Mouse (Mus musculus): ENCODE data around the gene Egr2.

Gene Egr2

DNA sequence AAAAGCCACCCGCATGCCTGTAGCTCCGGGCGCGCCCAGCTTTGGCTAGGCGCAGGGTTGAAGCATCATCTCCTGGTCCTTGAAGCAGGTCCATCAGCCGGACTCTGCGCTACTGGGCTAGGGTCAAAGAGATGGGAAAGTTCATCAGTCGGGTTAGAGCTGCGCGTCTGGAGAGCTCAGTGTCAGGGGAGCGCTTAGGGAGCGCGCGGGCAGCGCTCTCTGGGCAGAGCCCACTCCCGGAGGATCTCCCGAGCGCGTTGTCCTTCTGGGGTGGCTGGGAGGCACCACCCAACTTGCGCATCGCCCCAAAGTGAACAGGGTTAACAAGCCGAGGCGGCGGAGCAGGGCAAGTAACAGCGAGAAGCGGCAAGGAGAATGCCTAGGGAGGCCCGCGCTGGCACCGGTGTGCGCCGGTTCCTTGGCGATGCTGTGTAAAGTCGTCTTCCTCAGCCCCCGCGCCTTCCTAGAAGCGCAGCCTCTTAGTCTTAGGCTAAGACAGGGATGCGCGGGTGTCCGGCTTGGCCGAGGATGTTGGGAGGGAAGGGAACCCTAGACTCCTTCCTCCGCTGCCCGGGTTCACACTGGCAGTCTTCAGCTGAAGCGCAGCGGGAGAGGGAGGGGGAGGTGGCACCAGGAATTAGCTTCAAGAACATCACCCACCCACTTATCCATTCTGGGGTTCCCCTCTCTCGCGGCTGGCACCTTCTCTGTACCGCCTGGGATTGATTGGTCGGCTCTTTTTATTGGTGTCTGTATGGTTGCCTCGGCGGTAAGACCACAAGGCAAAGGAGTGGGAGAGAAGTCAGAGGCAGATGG is 3.5 kb downstream of the Egr2 start:
- no peak for DNase-seq (ENCODE audit: low spot score)

DNA sequence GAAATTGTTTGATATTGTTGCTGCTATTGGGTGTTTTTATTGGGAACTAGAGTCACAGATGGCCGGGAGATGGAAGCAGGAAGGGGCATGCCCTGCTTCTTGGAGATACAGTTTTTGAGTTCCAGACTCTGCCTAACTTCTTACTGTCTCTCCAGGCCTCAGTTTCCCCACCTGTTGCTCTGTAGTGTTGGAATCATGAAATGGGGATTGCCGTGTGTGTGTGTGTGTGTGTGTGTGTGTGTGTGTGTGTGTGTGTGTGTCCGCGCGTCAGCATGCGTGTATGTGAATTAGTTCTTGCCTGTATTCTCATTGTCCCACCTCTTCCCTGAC is 4.1 kb downstream of the Egr2 start:
- DNase-seq (ENCODE audit: low spot score) = no peak

DNA sequence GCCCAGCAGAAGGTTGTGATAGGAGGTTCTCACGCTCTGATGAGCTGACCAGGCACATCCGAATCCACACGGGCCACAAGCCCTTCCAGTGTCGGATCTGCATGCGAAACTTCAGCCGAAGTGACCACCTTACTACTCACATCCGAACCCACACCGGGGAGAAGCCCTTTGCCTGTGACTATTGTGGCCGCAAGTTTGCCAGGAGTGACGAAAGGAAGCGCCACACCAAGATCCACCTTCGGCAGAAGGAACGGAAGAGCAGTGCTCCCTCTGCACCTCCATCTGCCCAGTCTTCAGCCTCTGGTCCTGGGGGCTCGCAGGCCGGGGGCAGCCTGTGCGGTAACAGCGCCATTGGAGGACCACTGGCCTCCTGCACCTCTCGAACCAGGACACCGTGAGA is 5.3 kb downstream of the Egr2 start:
- DNase-seq (ENCODE audit: low spot score) = no peak

DNA sequence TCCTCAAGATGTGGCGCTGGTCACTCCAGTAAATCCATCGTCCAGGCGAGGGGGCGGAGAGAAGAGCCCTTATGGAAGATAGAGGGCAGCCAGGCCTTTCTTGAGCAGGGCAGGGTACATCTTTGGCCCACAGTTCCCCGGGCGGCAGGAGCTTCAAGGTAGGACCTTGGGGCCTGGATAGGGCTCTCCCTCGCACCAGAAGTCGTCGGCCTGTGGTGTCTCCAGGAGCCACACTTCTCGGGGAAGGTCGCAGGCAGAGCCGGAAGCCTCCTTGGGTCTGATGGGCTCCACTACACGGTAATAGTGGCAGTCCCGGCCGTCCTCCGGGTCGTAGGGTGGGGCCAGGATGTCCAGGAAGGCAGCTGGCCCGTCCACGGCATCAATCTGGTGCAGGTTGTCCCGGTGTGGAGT is 12.6 kb downstream of the Egr2 start:
- no peak for DNase-seq (ENCODE audit: low spot score)

DNA sequence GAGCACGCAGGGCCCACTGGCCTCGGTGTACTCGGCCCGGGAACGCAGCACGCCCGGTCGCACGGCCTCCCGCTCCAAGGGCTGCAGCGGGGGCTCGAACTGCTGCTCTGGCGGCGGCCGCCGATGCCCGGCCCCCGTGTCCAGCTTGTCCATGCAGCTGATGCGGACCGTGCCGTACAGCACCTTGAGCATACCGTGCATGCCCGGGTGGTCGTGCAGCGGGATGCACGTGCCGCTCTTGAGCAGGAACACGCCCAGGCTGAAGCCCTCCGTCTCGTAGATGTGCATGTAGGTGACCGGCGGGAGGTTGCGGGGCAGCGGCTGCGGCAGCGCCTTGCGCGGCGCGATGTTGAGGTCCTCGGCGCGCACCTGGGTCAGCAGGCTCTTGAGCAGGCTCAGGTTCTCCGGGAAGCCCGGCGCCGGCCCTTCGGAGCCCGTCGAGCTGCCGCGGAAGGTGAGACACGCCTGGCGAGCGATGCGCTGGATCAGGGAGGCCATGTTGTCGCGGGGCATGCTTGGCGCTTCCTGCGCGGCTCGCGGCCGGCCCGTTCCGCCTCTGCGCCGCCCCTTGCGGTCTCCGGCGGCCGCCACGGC is 13.1 kb downstream of the Egr2 start:
- peak; percentile 48 for DNase-seq (ENCODE audit: low spot score)

DNA sequence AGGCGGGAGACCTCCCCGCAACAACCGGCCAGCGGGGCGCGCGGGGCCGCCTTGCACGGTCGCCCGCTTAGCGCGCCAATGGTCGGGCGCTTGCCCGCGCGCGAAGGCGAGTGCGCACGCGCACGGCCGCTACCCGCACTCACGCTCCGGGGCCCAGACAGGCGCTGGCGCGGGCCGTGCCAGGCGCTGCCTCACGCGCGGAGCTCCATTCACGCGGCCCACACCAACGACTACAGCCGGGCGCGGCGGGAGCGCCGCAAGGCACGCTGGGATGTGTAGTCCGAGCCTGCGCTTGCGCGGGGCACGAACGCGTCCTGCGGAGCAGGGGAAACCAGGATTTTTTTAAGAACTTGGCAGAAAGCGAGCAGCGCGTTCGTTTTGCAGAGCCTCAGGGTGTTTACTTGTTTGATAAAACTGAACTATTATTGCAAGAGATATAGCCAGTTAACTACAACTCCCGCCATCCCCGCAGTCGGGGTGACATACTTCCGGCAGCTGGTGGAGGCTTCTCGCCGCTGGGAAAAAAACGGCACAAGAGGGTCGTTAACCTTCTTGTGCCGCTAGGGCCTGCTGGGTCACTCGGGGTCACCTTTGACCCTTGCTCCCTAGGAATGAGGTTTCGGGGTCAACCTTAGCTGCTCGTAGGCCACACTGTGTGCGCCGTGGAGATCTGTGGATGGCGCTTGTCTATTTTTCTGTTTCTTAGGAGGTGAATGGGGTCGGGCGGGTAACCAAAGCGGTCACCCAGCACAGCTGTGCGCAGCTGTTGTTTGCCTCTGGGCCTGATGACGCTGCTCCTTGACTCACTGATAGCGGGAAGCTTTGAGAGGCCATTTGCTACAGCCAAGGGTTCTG is 13.8 kb downstream of the Egr2 start, which contains the start of gene Ado:
Gene Ado (minus strand): TSS at position 79 of the 855 bp plus-strand sequence.
- peak; percentile 81 for DNase-seq (ENCODE audit: low spot score)

DNA sequence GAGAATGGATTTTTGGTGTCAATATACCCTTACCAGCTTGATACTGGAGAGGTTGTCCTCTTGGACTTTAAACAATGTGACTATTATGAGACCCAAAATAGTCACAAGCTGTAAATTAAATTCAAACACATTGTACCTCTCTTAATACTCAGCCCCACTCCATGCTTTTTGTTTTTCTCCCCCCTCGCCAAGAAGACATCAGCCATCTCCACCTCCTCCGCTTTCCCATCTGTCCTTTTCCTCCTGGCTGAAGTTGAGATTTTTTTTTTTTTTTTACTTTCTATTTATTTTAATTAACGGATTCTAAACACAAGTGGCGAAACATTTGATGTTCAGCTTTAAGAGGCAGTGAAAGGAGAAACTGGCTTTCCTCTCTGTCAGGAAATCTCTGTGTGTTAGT is 22.8 kb downstream of the Egr2 start:
- no peak for DNase-seq (ENCODE audit: low spot score)

DNA sequence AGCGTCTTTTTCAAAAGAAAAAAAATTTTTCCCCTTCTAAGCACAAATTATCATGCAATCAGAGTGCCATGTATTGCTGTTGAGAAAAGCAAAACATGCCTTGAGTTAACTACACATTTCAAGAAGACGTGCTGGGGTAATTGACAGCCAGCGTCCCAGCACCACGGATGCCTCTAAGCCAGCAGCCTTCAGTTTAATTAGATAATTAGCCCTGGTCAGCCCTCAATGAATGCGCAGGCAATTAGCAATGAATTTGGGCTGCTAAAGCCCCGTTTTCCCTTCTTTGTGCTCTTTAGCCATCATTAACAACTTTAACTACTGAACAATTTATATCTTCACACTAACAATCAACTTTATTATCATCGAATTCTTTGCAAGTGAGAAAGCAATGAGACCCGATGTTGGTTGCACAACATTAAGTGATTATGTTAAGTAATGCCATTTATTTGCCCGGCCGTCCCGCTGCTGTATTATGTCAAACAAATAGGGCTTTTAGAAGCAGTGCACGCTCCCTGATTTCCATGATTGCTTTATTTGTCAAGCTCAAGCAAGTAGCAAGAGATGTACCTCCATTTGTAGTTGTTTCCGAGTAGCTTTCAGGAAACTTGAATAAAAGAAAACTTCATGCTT is 24.6 kb downstream of the Egr2 start:
- DNase-seq (ENCODE audit: low spot score) = no peak

DNA sequence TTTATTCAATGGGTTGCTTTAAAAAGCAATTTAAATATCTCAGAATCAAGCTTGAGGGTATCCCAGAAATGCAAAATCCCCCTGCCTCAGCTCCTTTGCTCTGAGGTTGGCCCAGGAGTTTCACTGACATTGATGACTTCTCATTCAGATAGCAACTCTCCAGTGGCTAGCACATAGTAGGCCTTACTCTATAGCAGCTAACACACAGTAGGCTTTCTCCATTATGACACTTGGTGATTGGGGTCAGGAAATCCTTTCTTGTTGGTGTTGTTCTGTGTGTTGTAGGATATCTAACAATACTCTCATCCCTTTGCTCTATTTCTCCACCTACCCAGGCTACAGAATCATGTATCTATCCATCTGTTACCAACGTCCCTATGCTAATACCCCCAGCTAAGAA is 25.9 kb downstream of the Egr2 start:
- DNase-seq (ENCODE audit: low spot score) = no peak

DNA sequence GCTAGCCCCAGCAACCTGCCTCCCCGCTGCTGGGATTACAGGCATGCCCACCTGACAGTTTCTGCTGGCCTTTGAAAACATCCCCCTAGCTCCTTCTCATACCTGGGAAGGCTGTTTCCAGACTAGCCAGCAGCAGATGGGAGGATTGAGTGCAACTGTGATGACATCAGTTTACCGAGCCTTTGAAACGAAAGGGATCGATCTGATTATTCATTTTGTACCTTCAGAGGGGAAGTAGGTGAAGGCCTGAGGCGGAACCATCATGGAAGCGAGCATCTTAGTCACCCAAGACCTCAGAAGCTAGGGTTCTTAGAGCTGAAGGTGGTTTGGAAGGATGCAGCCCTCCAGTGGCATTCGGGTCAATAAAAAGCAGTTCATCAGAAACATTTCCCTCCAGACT is 29.2 kb downstream of the Egr2 start:
- DNase-seq (ENCODE audit: low spot score) = no peak

DNA sequence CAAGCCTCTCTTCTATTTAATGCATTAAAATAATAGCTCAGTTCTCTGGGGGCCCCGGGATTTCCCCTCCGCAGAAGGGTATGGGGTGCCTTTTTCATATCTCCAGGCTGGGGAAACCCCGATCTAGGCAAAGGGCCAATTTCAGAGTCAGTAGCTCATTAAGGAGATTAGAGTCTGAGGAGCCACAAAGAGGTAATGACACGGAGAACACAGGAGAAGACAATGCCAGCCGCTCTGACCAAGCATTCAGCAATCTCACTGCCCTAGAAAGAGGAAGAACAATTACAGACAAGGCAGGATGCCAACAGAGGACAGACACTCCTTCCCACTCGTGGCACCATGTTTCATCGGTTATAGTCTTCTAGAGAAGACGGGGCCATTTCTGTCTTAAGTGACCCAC is 30.8 kb downstream of the Egr2 start:
- no peak for DNase-seq (ENCODE audit: low spot score)

DNA sequence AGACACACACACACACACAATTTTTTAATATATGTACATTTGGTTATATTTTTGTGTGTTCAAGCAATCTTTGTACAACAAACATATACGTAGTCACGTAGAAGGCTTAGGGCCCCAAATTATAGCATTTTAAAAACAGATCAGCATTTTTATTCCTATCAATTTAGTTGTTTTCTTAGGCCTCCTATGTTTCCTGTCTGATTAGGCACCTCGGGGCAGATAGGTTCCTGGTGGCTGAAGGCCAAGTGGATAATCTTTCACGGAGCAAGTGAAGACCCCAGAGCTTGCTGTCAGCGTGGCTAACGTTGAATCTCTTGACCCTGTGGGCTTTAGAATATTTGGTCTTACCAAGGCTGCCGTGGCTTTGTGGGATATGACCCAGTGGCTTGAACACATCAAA is 34.3 kb downstream of the Egr2 start:
- DNase-seq (ENCODE audit: low spot score) = no peak

DNA sequence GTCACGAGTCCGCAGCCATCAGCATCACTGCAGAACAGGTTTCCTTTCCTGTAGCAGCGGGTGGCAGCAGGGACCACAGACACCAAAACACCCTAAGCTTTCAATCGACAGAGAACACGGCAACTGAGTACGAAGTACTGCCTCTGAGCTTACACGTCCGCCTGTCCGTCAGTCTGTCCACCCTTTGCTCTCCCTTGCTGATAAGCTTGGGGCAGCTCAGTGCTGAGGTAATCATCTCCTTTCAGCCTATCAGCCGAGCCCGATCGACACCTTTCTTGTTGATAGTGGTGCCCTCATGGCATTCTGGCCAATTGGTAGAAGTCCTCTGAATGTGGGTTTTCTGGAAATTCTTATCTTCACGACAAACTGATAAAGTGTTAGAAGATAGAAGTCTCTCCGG is 36.2 kb downstream of the Egr2 start:
- DNase-seq (ENCODE audit: low spot score) = no peak

DNA sequence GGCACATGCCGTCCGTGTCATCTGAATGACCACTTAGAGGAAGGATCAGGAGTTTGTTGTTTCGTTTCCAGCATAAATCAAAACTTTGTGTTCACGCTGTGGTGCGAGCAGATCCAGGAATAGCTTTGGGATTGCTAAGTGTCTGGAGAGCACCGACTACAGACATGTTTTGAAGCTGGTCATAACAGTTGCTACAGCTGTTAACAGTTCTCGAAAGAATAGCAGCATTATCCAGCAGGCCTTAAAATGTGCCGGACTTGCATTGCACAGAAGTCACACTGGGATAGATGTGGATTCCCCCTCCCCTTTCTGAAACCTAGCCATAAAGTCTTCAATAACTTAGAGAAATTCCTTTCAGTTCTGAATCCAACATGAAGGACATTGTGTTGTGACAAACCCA is 38.0 kb downstream of the Egr2 start:
- no peak for DNase-seq (ENCODE audit: low spot score)

DNA sequence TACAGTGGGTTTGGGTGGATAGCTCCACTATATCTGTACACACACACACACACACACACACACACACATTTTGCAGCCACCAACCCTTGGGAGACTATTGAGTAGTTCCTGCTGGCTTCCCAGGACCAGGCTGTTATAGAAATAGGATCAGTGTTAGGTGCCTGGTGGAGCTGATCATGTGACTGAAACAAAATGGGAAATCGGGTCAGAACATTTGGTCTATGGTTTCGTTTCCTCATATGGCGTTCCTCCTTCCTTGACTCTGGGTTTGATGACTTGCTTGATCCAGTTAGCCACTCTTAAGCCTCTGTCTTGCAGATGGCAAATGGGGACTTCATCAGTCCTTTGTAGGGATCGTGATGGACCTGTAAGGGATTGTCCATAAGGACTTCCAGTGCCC is 44.6 kb downstream of the Egr2 start:
- no peak for DNase-seq (ENCODE audit: low spot score)

DNA sequence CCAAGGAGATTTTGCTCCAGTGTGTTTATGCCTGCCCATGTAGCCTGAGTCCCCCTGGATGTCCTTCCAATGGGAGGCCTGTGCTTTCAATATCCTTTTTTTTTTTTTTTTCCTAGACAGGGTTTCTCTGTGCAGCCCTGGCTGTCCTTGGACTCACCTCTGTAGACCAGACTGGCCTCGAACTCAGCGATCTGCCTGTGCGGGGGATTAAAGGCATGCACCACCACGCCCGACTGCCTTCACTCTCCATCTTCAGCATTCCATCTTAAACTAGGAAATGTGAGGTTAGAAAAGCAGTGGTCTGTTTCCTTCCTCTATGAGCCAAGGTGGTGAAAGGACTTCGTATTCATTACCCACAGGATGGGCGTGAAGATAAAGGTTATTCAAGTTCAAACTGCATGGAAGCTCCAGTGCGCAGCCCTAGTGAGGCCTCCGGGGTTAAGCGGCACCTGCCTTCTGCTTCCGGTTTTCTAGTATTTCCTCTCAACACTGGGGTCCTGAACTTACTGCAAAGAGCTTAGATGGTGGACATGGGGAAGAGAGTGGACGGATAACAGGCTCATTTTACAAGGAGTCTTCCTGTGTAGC is 46.5 kb downstream of the Egr2 start:
- DNase-seq (ENCODE audit: low spot score) = no peak

DNA sequence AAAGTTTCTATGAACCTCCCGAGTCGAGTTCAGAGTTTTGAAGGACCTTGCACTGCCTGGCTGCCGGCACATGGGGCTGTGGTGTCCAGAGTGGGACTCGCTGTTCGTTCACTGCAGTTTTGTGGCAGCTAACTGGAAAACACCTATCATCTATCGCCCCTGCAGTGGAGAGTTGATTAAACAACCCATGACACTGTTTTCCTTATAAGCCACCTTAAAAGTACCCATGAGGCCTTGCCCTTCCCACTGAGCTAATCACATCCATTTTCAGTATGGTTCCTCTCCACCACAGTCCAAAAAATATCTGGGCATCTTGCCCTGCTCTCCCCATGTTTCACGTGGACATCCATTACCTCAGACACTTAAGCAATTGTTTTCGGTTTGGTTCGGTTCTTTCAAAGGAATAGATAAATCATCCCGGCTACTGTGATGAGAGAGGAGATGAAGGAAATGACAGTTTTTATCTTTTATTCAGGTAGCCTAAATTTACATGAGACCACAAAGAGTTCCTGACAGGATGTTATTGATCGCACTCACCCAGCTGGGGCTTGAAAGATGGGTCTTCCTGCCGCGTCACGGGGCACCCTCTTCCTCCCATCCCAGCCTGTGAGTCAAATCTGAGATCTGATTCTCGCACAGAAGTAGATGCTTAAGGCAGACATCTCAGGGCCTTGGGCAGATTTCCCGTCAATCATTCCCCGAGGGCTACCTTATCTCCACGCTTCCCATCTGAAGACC is 50.8 kb downstream of the Egr2 start:
- DNase-seq (ENCODE audit: low spot score) = no peak

All from ovary, postnatal 10 days (tissue).